Mouse (Mus musculus) midbrain, embryonic 12.5 days (tissue): ENCODE measurements around the gene Pik3r5. TPM values are rescaled to one million over a fixed set of nuclear protein-coding genes. Genes with fewer than 3 reads are reported as not detected.

Experiments used
- ATAC-seq: fragments of 200-750 bp; cut with Nextera tagmentation; 2 replicates; pipeline ENCODE4 v1.8.0; 2017; ENCODE audit warnings: low read depth, moderate TSS enrichment, moderate library complexity; ENCODE audit not compliant: low FRiP score
- H3K27ac ChIP-seq: fragments of 300-500 bp; sonication (generic); replicated peaks from 2 replicates; pipeline ENCODE4 v1.5.1; 2016; ENCODE audit warnings: mild to moderate bottlenecking
- H3K27me3 ChIP-seq: fragments of 300-500 bp; sonication (generic); 2 replicates; pipeline ENCODE4 v1.6.1; 2016; ENCODE audit warnings: mild to moderate bottlenecking
- H3K36me3 ChIP-seq: fragments of 300-500 bp; sonication (generic); 2 replicates; pipeline ENCODE4 v1.6.1; 2016
- H3K4me1 ChIP-seq: fragments of 300-500 bp; sonication (generic); 2 replicates; pipeline ENCODE4 v1.6.1; 2016
- H3K4me2 ChIP-seq: fragments of 300-500 bp; sonication (generic); replicated peaks from 2 replicates; pipeline ENCODE4 v1.6.1; 2016; ENCODE audit warnings: mild to moderate bottlenecking, moderate library complexity
- H3K4me3 ChIP-seq: fragments of 300-500 bp; sonication (generic); 2 replicates; pipeline ENCODE4 v1.5.1; 2016; ENCODE audit warnings: mild to moderate bottlenecking
- H3K9ac ChIP-seq: fragments of 300-500 bp; sonication (generic); replicated peaks from 2 replicates; pipeline ENCODE4 v1.6.1; 2016; ENCODE audit warnings: mild to moderate bottlenecking, moderate library complexity
- H3K9me3 ChIP-seq: fragments of 300-500 bp; sonication (generic); 2 replicates; pipeline ENCODE4 v1.6.1; 2016; ENCODE audit warnings: mild to moderate bottlenecking
- WGBS: fragments of 180-500 bp; shearing (Covaris S2); methylation state at CpG from one replicate; pipeline ENCODE4 v1.1.7; 2016; 5-methylcytosine and 5-hydroxymethylcytosine counted together
- polyA plus RNA-seq: library from polyadenylated mRNA; unstranded; fragments of >200 nt; fragmentation: Nextera tagmentation; extraction: Ambion mirVana; gene quantifications from 2 replicates; pipeline ENCODE4 v1.2.1, GENCODE M21; 2016

Gene Pik3r5
- polyA plus RNA-seq, 1 experiment from 2014 or later = 0.34 TPM

- H3K27ac ChIP-seq = no peak overlapping the region
- H3K36me3 ChIP-seq = no peaks in the 10 kb centered on the region
- H3K9ac ChIP-seq = no peak overlapping the region
- H3K4me3 ChIP-seq = no peak overlapping the region
- ATAC-seq = no peak
- no peaks in the 10 kb centered on the region for H3K9me3 ChIP-seq
- H3K27me3 ChIP-seq = no peaks in the 10 kb centered on the region
- no peak overlapping the region for H3K4me2 ChIP-seq
- WGBS = 88% methylated on average over 11 of the region's 11 CpGs
- H3K4me1 ChIP-seq = no peaks in the 10 kb centered on the region; the same call in 1 of the 2 replicates
Observed at GRCm38 (mm10) chr11:68498517-68498916, 66.6 kb downstream of the Pik3r5 start.

- H3K9ac ChIP-seq = no peak overlapping the region
- no peak overlapping the region for H3K27ac ChIP-seq
- H3K27me3 ChIP-seq = no peaks in the 10 kb centered on the region
- no peaks in the 10 kb centered on the region for H3K36me3 ChIP-seq
- no peaks in the 10 kb centered on the region; the same call in 1 of the 2 replicates for H3K4me1 ChIP-seq
- H3K9me3 ChIP-seq = no peaks in the 10 kb centered on the region
- 71% methylated on average over 7 of the region's 8 CpGs for WGBS
- no peak overlapping the region for H3K4me2 ChIP-seq
- no peak overlapping the region for H3K4me3 ChIP-seq
- no peak for ATAC-seq
Observed at GRCm38 (mm10) chr11:68498999-68499699, 67.2 kb downstream of the Pik3r5 start.

GRCm38 (mm10) chr11:68500949-68501350 is 69.0 kb downstream of the Pik3r5 start:
- no peak overlapping the region for H3K4me3 ChIP-seq
- no peak overlapping the region for H3K4me2 ChIP-seq
- no peak overlapping the region for H3K27ac ChIP-seq
- H3K27me3 ChIP-seq = no peaks in the 10 kb centered on the region
- no peaks in the 10 kb centered on the region; the same call in 1 of the 2 replicates for H3K4me1 ChIP-seq
- H3K36me3 ChIP-seq = no peaks in the 10 kb centered on the region
- no peak overlapping the region for H3K9ac ChIP-seq
- 80% methylated on average over 14 of the region's 14 CpGs for WGBS
- ATAC-seq = no peak
- no peaks in the 10 kb centered on the region for H3K9me3 ChIP-seq

DNA sequence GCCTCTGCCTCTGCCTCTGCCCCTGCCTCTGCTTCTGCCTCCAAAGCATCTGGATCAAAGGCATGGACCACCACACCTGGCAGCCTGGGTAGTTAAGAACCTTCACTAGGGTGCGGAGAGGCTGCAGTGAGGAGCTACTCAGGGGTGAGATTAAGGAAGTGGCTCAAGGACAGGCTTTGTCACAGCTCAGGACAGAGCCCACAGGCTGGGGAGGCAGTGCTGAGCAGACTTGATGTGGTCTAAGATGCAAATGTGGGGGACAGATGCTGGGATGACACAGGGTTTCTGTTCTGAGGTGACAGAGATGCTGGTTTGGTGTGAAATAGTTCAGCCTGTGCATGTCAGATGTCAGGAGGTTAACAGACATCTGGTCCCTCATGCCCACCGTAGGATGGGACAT is 70.5 kb downstream of the Pik3r5 start:
- no peak overlapping the region for H3K27ac ChIP-seq
- no peak overlapping the region for H3K4me2 ChIP-seq

DNA sequence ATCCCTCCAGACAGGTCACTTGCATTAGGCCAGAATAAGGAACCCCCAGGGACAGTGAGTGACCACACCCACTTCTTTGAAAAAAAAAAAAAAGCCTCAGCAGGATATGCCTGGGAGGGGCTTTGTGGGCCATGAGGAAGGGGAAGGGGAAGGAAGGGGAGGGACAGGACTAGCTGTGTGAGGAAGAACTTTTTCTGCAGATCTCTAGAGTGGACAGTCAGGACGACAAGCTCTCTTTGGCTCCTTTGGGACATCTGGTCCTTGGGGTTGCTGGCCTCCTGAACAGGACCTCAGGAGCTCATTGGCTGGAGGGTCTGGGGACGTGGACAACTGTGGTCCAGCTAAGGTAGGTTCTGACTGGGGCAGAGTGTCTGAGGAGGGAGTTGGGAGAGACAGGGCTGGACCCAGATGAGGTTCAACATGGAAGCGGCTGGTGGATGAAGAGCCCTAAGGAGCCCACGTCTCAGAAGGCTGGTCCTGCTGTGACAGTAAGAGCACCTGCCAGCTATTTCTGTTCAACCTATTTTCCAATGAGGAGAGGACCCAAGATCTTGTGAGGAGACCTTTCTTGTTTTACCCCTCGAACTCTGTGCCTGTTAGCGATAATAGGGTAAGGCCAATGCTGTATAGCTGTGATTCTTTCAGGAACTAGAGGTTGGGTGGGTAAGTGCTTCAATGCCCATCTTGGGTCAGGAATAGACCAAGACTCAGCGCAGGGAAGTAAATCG is 71.1 kb downstream of the Pik3r5 start, which contains the start of gene Pik3r6:
Gene Pik3r6, plus strand, starts transcription at position 118 of the 728 bp plus-strand sequence.
- Histone ChIP-seq H3K4me3 (no peak within 1 kb of the TSS), H3K4me1 (no peaks in the 10 kb centered on the region; the same call in 1 of the 2 replicates), H3K4me2 (no peak within 1 kb of the TSS), H3K36me3 (no peaks in the 10 kb centered on the region), H3K27me3 (no peaks in the 10 kb centered on the region), H3K27ac (no peak within 1 kb of the TSS), H3K9me3 (no peaks in the 10 kb centered on the region), H3K9ac (no peak within 1 kb of the TSS)
- WGBS = 87% methylated on average over 8 of the region's 8 CpGs
- ATAC-seq = no peak

More for the DNA sequence above, 70.5 kb downstream of the Pik3r5 start:
- Histone ChIP-seq H3K4me1 (no peaks in the 10 kb centered on the region; the same call in 1 of the 2 replicates), H3K9me3 (no peaks in the 10 kb centered on the region), H3K27me3 (no peaks in the 10 kb centered on the region), H3K9ac (no peak overlapping the region), H3K4me3 (no peak overlapping the region), H3K36me3 (no peaks in the 10 kb centered on the region)
- WGBS = 68% methylated on average over 2 of the region's 2 CpGs
- ATAC-seq = no peak

GRCm38 (mm10) chr11:68504913-68505312 is 73.0 kb downstream of the Pik3r5 start:
- 83% methylated on average over 11 of the region's 11 CpGs for WGBS
- no peaks in the 10 kb centered on the region for H3K27me3 ChIP-seq
- H3K36me3 ChIP-seq = no peaks in the 10 kb centered on the region
- no peaks in the 10 kb centered on the region for H3K9me3 ChIP-seq
- no peak overlapping the region for H3K4me3 ChIP-seq
- H3K9ac ChIP-seq = no peak overlapping the region
- H3K4me1 ChIP-seq = no peaks in the 10 kb centered on the region; the same call in 1 of the 2 replicates
- no peak overlapping the region for H3K4me2 ChIP-seq
- no peak for ATAC-seq
- H3K27ac ChIP-seq = no peak overlapping the region

DNA sequence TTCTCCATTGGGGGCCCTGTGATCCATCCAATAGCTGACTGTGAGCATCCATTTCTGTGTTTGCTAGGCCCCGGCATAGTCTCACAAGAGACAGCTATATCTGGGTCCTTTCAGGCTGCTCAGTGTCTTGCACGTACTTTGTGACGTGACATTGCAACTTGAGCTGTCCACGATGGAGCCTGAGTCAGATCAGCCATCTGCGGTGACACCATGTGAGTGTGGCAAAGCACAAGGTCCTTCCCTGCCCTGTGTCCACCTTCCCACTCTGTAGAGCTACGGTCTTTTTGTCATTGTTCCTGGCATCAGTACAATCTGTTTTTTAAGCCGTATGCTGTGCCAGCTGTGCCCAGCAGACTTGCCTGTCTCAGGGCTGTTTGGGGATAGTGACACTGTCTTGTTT is 75.3 kb downstream of the Pik3r5 start:
- no peaks in the 10 kb centered on the region for H3K9me3 ChIP-seq
- H3K9ac ChIP-seq = no peak overlapping the region
- H3K36me3 ChIP-seq = no peaks in the 10 kb centered on the region
- H3K27ac ChIP-seq = no peak overlapping the region
- no peak overlapping the region for H3K4me3 ChIP-seq
- H3K4me1 ChIP-seq = no peaks in the 10 kb centered on the region
- 91% methylated on average over 7 of the region's 7 CpGs for WGBS
- no peaks in the 10 kb centered on the region for H3K27me3 ChIP-seq
- H3K4me2 ChIP-seq = no peak overlapping the region
- ATAC-seq = no peak

- no peak for ATAC-seq
- Histone ChIP-seq H3K4me1 (no peaks in the 10 kb centered on the region), H3K36me3 (no peaks in the 10 kb centered on the region), H3K9ac (no peak overlapping the region), H3K4me3 (no peak overlapping the region), H3K27me3 (no peaks in the 10 kb centered on the region), H3K27ac (no peak overlapping the region), H3K9me3 (no peaks in the 10 kb centered on the region), H3K4me2 (no peak overlapping the region)
- 75% methylated on average over 5 of the region's 5 CpGs for WGBS
Observed at GRCm38 (mm10) chr11:68508619-68509018, 76.7 kb downstream of the Pik3r5 start.

- ATAC-seq = no peak
- Histone ChIP-seq H3K27ac (no peak overlapping the region), H3K4me1 (no peaks in the 10 kb centered on the region), H3K9ac (no peak overlapping the region), H3K36me3 (no peaks in the 10 kb centered on the region), H3K9me3 (no peaks in the 10 kb centered on the region), H3K4me3 (no peak overlapping the region), H3K27me3 (no peaks in the 10 kb centered on the region), H3K4me2 (no peak overlapping the region)
- WGBS = 67% methylated on average over 2 of the region's 2 CpGs
Observed at GRCm38 (mm10) chr11:68509194-68509593, 77.3 kb downstream of the Pik3r5 start.

DNA sequence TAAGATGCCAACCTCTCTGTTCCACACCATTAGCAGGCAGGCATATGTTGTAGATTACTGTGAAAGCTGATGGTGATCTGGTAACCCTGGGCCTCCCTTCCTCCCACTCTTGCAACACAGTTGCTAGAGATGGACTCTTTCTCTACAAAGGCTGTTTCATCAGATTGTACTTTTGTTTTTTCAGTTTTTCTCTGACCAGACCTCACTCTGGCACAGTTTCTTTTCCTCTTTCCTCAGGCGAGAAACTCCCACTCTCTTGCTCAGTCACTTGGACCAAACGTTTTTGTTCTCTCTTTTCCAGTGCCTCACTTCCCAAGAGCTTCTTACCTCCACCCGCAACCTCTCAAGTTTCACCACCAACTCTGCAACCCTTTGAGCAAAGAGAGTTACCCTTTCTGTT is 82.0 kb downstream of the Pik3r5 start:
- WGBS = 49% methylated on average over 3 of the region's 3 CpGs
- Histone ChIP-seq H3K27me3 (no peaks in the 10 kb centered on the region), H3K27ac (no peak overlapping the region), H3K4me3 (no peak overlapping the region), H3K9ac (no peak overlapping the region), H3K4me2 (no peak overlapping the region), H3K36me3 (no peaks in the 10 kb centered on the region), H3K9me3 (peaks cover under 1% of the 10 kb centered on the region), H3K4me1 (no peaks in the 10 kb centered on the region)
- no peak for ATAC-seq

- H3K9ac ChIP-seq = no peak overlapping the region
- no peak for ATAC-seq
- H3K27me3 ChIP-seq = no peaks in the 10 kb centered on the region
- H3K4me1 ChIP-seq = no peaks in the 10 kb centered on the region
- H3K36me3 ChIP-seq = no peaks in the 10 kb centered on the region
- H3K4me3 ChIP-seq = no peak overlapping the region
- WGBS = 92% methylated on average over 4 of the region's 4 CpGs
- no peak overlapping the region for H3K4me2 ChIP-seq
- no peak overlapping the region for H3K27ac ChIP-seq
- H3K9me3 ChIP-seq = peaks cover 6% of the 10 kb centered on the region
Observed at GRCm38 (mm10) chr11:68519362-68519761, 87.4 kb downstream of the Pik3r5 start.

DNA sequence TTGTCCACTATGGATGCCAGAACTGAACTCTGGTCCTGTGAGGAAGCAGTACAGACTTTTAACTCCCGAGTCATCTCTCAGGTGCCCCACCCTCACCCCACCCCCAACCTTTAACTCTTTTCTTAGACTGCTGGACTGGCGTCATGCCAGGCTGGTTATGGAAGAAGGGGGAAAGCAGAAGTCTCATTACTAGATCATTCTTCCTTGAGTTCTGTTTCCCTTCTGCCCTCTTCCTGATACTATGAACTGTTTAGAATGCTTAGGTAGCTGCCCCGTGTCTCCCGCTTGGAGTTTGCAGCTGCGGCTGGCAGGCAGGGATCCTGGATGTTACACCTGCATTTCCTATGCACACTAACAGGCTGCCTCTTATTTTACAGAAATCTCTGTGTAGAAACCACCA is 87.9 kb downstream of the Pik3r5 start:
- no peak overlapping the region for H3K9ac ChIP-seq
- no peak for ATAC-seq
- no peaks in the 10 kb centered on the region for H3K4me1 ChIP-seq
- H3K4me3 ChIP-seq = no peak overlapping the region
- 91% methylated on average over 5 of the region's 5 CpGs for WGBS
- H3K27me3 ChIP-seq = no peaks in the 10 kb centered on the region
- H3K36me3 ChIP-seq = no peaks in the 10 kb centered on the region
- peaks cover 6% of the 10 kb centered on the region for H3K9me3 ChIP-seq
- H3K4me2 ChIP-seq = no peak overlapping the region
- H3K27ac ChIP-seq = no peak overlapping the region
